Mouse (Mus musculus) B cell, adult 2 months (primary cell): ENCODE measurements at regions not wholly inside any gene's neighbourhood (a gene's known extent, or its start where the extent isn't known, plus 50 kb on each side); places are given as distances from the start of the nearest gene placed in this dataset.

Source experiments
- DNase-seq, 2 experiments: peaks; one replicate each; pipeline ENCODE4 v3.0.0; 2022

DNA sequence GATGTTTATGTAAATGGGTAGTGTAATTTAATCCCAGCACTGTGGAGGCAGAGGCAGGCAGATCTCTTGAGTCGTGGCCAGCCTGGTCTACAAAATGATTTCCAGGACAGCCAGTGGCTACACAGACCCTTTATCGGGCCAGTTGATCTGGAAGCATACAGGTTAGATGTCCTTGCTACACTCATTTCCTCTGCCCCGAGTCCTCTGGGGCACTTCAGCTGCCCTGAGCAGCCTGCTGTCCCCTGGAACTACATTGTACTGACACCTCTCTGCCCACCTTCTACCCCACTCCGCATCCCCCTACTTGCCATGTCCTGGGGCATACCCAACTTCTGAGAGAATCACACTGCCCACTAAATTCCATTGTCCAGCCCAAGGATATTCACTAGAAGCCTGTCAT, 60.6 kb upstream of the Helt start:
- DNase-seq, result no peak

DNA sequence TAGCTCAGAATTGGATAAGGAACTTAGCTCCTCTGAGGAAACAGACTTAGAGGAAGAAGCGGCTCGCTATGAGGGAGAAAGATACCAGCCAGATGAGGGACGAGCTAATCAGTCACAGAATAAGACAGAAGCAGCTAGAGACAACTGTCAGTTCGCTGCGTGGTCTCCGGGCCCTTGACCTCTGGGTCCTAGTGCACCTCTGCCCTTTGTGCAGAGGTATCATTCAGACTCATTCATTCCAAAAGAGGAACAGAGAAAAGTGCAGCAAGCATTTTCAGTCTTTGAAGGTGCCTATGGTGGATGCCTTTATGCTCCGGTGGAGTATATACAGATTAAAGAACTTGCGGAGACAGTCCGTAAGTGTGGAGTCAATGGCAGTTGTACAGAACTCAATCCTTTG, 63.5 kb upstream of the Helt start:
- DNase-seq, result peak; percentile 32 to 47

DNA sequence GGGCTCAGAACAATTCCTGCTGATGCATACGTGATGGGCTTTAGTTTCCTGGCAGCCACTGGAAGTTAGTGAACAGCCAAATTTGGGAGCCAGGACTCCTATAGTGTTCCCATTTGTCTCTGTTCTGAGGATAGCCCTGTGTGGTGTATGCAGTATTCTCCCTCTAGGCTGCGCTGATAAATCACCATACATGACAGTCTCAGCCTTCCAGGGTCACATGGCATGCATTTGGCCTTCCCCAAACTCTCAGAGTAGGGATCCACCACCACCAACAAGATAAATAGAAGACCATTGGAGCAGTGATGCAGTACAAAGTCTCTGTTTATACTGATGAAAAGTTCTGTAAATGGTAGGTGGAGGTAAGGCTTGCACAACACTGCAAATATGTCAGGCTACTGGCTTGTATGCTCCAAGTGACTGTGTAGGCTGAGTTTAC, 68.4 kb upstream of the Helt start:
- no peak for DNase-seq

DNA sequence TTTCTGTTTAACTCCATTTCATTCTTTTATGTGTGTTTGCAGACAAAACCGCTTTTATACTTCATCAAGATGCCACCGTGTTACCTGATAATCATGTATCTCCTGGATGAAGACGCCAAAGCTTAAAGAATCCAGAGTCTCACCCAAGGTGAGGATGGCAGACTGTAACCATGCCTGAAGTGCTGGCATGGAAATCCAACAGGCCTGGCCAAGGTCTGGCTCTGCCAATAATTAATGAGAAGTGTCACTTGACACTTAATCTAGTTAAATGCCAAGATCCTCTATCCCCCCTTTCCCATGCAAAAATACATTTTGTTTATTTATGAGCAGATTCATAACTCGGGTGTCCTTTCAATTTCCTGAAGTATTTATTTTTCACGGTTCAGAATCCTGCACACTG, 71.2 kb upstream of the Helt start:
- no peak for DNase-seq

DNA sequence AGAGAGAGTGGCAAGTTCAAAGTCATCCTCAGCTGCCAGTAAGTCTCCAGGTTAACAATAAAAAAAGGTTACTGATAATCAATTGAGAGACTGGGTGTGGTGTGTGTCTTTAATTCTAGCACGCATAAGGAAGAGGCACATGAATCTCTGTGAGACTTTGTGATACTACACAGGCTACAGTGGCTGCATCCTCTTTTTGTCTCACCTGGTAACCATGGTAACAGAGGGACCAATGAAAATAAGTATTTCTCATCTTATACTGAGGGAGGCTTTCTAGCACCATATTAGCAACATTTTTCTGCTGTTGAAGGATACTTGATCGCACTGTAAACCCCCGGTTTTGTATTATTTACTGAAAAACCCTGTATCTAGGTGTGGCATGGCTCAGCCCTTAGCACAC, 72.7 kb upstream of the Helt start:
- no peak for DNase-seq

DNA sequence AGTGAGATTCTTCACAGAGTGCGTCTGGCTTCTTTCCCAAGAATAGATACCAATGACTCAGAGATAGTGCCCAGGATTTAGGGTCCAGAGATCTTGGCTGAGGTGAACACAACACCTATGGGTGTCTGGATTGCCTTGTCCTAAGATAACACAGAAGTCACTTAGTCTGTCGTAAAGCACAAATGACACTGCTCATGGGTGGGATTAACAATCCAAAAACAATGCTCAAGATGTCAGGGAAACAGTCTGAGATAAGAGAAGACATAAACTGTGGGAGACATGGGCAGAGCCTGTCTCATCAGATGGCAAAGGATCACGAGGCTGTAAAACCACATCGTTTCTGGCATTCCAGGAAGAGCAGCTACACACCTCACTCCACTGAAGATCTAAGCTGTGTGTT, 79.6 kb upstream of the Helt start:
- DNase-seq, result no peak

DNA sequence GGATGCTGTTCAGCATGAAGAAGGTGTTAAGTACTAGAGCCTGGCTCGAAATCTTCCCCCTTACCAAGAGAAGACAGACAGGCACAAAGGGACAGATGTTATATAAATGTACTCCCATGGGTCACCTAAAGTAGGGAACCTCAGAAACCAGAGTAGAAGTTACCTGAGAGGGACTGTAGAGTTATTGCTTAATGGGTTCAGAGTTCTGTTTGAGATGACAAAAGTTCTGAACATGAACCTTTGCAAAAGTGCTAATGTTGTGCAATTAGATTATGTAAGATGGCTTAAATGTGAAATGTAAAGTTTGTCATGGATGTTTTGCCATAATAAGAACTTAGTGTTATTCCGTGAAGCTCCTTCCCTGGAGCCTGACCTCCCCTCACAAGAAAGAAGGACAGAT, 81.5 kb upstream of the Helt start:
- no peak for DNase-seq

DNA sequence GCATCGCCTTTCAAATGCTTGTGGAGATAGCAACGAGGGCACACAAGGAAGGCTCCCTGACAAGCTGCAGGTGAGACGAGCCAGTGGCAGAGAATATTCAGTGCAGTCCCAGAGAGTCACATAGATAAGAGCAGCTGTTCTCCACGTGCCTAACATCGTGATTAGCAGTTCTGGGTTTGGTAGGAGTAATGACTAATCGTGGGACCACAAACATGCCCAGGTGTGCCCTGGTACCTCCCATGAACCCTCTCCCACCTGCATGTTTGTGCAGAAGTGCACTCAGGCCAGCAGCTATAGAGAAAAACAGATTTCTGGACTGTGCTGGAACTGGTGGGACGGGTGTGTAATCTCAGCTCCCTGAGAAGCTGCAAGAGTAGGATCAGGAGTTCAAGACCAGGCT, 85.9 kb upstream of the Acsl1 start:
- DNase-seq, result no peak

DNA sequence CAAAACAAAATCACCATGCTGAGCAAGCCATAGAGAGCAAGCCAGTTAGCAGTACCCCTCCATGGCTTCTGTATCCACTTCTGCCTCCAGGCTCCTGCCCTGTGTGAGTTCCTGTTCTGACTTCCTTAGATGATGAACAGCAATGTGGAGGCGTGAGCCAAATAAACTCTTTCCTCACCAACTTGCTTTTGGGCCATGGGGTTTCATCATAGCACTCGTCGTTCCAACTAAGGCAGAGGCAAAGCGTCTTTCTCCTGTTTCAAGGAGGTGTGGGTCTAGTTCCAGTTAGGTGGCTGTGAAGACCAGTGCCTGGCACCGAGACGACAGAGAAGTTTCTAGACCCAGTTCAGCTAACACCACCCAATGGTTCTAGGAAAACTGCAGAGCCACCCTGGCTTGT, 85.0 kb upstream of the Acsl1 start:
- DNase-seq, result no peak

DNA sequence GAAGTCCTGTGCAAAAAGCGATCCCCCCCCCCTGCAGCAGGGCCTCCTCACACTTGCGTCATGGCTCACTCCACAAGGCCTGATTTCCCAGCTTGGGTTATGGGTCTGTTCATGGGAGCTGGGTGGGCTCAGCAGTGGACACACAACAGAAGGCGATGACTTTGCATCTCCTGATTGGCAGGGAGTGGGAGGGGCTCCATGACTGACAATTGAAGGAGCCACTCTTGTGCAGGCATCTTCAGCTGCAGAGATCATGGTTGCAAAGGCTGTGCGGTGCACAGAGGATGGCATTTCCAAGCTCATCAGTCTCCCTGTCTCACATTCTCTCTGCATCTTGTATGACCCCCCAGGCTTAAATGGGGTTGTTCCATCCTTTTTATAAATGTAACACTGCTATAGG, 84.3 kb upstream of the Acsl1 start:
- no peak for DNase-seq

DNA sequence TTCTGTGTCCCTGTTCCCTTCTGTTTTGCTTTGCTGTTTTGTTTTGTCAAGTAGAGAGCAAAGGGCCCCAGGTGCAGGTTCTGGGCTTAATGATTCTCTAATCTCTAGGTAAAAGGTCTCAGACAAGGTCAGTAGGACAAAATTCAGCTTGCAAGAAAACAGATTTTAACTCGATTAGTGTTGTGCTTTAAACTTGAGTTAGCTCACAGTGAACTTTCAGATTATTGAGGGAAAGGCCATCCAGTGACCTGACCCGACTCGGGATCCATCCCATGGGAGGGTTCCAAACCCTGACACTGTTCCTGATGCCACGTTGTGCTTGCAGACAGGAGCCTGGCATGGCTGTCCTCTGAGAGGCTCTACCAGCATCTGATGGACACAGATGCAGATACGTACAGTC, 83.8 kb upstream of the Acsl1 start:
- no peak for DNase-seq

DNA sequence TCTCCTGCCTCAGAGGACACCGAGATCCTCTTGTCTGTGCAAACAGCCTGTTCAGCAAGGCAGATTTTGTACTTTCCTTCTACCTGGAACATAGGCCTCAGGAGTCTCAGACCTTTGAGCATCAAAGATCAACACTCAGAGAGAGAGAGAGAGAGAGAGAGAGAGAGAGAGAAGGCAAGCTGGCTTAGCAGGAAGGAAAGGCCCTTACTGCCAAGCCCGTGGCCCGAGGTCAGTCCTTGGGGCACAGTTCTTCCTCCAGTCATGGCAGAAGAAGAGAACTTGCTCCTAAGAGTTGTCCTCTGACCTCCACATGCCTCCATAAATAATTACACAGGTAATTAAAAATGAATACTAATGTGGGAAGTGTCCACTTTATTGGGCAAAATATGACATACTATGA, 82.4 kb upstream of the Acsl1 start:
- DNase-seq, result no peak

DNA sequence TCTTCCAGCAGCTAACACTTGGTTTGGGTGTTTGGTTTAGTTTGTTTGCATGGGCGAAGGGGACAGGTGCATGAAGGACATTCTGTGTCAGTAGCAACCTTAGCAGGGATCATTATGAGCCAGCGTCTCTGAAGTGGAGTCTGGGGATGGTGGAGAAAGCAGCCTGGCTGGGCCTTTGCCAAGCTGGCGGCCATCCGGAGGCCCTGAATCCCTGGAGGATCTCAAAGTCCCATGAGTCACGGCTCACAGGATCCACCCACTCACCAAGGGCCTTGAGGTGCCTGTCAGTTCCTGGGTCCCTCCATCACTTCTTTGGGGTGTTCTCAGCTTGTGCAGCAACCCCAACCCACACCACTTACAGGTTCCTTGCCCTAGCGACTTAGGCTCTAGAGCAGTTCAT, 80.4 kb upstream of the Acsl1 start:
- no peak for DNase-seq

DNA sequence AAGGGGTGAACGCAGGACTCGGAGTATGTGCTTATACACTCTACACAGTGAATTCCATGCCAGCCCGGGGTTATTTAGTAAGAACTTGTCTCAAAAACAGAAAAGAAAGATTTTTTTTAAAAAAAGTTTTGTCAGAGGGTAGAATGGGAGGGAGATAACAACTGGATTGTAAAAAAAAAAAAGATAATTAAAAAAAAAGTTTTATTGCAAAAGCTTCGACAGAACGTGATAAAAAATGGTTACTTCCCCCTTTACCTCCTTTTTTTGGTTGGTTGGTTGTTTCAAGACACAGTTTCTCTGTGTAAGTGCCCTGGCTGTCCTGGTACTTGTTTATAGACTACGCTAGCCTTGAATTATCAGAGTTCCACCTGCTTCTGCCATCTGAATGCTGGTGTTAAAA, 79.2 kb upstream of the Acsl1 start:
- no peak for DNase-seq

DNA sequence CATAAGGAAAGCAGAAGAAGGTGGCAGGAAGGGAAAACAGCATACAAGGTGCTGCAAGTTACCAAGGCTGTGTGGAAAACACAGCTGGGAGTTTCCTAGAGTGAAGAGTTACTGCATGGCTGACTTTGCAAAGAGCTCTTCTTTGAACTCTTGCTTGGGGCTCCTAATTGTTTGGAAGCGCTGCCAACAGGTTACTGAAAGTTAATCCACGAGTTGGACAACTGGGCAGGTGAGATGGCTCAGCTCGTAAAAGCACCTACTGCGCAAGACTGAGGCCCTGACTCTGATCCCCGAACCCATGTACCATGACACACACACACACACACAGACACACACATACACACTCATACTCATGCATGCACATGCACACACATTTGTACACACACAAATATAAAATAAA, 77.5 kb upstream of the Acsl1 start:
- DNase-seq, result no peak

DNA sequence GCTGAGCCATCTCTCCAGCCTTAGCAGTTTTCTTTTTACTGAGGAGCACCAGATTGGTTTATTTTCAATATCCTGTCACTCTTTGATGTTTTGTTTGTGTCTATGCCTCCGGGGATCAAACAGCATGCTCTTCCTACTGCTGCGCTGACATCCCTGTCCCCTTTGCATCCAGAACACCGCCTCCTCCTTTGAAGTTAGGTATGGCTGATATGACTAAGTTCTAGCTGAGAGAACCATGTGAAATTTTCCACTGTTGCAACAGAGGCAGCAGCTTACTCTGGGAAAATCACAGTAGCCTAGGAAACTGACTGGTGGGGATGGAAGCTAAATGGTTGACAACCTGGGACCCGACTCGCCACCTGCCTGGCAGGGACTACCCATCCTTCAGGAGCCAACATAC, 76.1 kb upstream of the Acsl1 start:
- no peak for DNase-seq

DNA sequence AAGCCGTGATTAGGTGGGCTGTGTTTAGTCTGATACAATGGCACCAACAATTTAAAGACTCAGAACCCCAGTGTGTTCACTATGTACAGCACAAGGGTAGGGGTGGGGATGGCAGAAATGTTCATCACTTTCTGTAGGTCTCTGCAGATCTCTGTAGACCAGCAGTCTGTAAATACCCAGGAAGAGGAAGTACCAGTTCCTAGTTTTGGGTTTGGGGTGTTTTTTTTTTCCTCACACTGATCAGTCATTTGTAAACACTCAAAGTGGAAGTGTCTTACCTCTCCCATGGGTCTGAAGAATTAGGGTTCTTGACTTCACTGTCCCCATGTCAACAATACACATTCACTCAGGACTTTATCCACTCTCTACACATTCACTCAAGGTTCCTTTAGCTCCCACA, 75.5 kb upstream of the Acsl1 start:
- peak in 1 of 2 experiments; percentile 12 for DNase-seq

DNA sequence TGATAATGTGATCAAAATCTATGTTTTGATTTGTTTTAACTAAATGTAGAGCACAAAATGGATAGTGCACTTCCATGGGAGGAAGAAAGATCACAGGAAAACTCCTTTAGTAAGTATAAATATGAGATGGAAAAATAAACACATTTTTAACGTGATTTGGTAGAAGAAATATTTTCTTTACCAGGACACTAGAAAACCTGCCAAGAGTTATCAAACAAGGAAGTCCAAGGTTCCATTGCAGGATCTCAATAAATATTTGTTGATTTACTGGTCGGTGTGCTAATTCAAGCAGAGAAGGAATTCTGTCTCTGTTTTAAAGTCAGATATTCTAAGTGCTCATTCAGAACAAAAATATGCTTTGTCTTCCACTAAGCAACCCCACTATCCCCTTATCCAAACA, 73.8 kb upstream of the Acsl1 start:
- no peak for DNase-seq

DNA sequence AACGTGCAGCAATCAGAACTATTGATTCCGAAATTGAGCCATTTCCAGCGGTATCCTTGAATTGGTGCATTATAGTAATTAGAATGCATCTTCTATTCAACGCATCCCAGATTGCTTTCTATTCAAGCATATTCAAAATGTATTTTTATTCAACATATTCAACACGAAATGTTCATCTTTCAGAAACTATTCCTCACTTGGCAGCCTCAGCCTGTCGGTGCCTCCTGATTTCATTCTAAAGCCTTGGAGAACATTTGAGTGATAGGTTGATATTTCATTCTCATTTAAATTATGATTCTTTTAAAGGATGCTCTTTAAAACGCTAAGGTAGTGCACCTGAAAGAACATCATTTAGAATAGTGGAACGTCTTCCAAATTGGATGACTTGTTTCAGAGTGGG, 73.1 kb upstream of the Acsl1 start:
- no peak for DNase-seq

DNA sequence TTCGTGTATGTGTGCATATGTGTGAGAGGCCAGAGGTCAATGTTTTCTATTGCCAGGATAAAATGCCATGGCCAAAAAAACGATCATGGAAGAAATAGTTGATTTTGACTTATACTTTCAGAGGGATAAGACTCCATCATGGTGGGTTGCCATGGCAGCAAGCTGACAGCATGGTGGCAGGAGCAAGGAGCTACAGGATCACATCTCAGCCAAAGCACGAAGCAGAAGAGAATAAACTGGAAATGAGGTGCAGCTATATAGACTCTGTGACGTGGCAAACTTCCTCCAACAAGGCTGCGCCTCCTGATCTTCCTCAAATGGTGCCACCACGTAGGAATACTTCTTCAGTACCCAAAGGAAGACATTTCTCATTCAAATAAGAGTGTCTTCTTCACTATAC, 70.2 kb upstream of the Acsl1 start:
- DNase-seq, result no peak

DNA sequence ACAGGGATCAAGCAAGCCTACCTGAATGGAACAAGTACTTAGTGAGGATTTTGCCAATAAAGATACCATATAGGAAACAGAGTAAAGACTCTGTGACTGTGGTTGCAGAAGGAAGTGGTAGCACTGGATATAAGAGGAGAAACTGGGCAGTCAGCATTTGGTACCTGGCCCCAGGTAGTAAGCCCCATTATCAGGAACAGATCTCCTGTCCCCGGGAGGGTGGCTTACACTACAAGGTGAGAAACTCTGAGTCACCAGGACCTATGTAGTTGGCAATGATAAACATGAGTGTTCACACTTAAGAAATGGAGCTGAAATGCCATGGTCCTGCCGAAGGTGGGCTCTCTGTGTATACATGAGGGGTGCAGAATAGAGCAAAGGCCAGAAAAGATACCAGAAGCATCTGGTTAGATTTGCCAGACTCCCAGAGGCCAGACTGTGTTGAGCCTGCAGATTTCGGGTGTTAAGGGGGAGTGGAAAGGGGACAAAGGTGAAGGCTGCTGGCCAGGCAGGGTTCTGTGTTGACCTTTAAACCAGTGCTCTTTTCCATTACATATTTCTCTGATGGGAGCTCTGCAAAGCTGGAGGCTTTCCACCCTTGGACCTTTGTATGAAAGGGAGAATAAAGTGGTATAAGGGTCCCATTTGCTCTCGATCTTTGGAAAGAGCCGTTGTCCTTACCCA, 66.8 kb upstream of the Acsl1 start:
- DNase-seq, result no peak

DNA sequence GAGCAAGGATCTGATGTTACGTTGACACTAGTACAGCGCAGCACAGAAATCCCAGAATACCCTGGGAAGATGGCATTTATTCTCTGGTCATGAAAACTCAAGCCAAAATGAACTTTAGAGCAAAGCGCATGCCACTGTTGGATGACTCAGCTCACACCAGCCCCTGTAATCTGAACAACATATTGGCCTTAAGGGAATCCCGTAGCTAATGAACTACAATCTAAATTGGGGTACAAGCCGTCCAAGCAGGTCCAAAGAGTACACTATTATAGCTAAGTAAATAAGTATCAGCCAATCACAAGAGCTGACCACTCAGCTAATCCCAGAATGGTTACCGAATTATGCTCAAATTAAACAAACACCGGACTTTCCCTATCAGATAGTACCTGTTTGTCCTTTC, 62.0 kb upstream of the Acsl1 start:
- no peak for DNase-seq

DNA sequence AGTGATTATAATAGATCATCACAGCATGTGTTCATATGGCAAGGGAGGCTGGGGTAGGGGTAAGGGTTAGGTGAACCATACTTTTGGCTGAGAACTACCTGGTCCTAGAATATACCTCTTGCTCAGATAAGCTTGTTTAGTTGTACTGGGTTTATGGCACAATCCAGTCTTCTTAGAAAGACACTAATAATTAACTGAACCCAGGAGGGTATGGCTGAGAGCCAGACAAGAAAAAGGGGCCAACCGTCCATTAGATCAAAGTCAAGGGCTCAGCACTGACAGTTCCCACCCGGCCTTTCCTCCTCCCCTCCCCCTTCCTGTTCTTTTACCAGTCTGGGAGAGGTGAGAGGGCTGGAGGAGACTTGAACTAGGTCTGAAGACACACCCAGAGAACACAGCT, 61.5 kb upstream of the Acsl1 start:
- DNase-seq, result no peak

DNA sequence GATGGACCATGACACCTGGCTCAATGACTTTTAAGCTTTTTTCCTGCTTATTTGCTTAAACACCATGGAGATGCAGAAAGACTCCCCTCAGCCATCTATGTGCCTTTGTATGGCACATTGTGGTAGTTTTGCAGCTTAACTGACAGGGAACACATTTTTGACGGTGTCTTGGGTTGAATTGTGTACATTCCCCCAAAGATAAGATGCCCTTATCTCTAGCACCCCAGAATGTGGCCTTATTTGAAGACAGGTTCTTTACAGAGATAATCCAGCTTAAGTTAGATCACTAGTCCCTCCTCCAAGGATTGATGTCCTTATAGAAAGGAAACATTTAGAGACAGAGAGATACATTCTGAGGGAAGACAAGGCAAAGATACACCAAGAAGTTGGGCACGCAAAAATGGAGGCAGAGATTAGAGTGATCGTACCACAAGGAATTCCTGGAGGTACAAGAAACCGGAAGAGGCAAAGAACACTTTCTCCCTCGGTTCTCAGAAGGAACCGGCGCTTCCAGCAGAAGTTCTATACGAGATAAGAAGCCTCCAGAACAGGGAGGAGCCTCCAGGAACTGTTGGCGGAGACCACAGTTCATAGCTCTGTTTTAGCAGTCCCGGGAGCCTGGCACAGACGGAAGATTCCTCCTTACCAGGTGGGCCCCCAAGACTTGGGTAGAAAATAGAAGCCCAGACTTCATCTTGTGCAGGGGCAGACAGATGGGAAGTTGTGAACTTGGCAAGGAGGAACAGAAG, 58.8 kb upstream of the Acsl1 start:
- DNase-seq, result no peak
